Mouse (Mus musculus) liver, adult 2 months (tissue): Measurements from ENCODE around the gene Psmc1.

Experiments used
- CTCF ChIP-seq: fragments of 200-500 bp; IDR thresholded peaks from 2 replicates; pipeline ENCODE4 v1.5.1; 2011; ENCODE audit warnings: low read depth, low read length, control low read depth
- POLR2A ChIP-seq: fragments of 200-500 bp; IDR thresholded peaks from 2 replicates; pipeline ENCODE4 v1.6.1; 2011; ENCODE audit warnings: low read length, control low read depth; ENCODE audit not compliant: insufficient read depth; ENCODE audit errors: extremely low read depth

GRCm38 (mm10) chr12:100100707-100101030 lies 9.3 kb upstream of the Psmc1 start:
- TF ChIP-seq CTCF (no peak), POLR2A (no peak)
